Mouse (Mus musculus): Measurements from ENCODE around the gene Afap1.

Gene Afap1

GRCm38 (mm10) chr5:35893093-35893804 lies at the start of gene Afap1:
Gene Afap1, plus strand, starts transcription at chr5:35893319.
- peak; percentile 98 to 99 for DNase-seq (ENCODE audit: low spot score in 2 of 2)

- DNase-seq (ENCODE audit: low spot score in 2 of 2) = no peak
These were observed 41.6 kb upstream of the Afap1 start for GRCm38 (mm10) chr5:35851485-35851884.

GRCm38 (mm10) chr5:35853463-35853862 lies 39.7 kb upstream of the Afap1 start:
- no peak for DNase-seq (ENCODE audit: low spot score in 2 of 2)

DNA sequence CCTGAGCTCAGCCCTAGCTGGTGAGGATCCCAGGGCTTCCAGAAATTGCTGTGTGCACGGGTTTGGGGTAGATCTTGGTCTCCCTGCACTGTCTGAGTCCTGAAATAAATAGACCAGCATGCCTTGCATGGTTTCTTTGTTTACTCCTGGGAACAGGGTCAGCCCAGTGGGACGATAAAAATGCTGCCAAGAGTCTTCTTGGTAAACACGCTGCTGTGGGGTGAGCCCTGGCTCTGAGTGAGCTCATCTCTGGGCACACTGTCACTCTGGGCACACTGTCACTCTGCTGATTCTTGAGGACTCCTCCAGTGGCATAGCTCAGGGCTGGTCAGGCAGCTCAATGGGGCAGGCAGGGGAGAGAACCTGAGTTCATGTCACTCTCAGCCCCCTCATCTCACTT lies 36.9 kb upstream of the Afap1 start:
- no peak for DNase-seq (ENCODE audit: low spot score in 2 of 2)

DNA sequence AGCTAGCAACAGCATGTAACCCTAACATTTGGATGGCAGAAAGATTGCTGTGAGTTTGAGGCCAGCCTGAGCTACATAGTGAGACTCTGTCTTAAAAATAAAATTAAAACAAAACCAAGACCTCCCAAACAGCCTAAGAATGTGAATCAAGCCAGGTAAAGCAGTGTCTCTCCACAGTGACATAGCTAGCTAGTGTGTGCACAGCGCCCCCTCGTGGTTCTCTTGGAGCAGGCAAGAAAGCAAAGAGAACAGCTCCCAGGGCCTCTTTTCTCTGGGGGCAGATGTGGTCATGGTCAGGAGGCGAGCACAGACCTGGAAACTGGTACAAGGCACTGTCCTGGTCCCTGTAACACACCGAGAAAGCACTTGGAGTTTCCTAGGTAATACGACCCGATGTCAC lies 35.0 kb upstream of the Afap1 start:
- peak in 1 of 2 experiments; percentile 55 for DNase-seq (ENCODE audit: low spot score in 2 of 2)

GRCm38 (mm10) chr5:35861456-35861855 lies 31.7 kb upstream of the Afap1 start:
- no peak for DNase-seq (ENCODE audit: low spot score in 2 of 2)

- no peak for DNase-seq (ENCODE audit: low spot score in 2 of 2)
These were observed 23.1 kb upstream of the Afap1 start for GRCm38 (mm10) chr5:35869973-35870372.

DNA sequence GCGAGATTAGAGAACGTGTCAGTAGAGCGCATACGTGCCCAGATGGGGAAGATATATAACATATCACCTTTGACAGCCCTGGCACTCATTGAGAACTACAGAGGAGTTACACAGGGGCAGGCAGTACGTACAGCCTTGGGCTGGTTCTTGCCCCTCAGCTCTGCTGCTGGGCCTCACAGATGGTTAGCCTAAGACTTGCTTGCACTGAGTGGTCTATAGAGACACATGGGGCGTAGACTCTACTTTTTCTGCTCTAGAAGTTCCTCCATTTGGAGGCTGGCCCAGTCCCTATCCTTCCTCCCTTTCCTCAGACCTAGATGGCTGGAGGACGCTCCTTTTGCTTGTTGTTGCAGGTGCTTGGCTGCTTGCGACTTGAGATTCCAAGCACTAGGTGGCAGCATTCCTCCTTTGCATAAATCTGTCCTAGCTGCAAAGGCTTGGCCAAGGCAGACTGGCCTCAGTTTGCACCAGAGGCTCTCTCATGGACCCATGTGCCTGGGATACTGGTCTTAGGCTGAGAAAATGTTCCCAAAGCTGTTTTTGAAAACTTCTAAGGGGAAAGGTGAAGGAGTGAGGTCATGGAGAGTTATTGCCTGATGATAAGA lies 22.6 kb upstream of the Afap1 start:
- peak in 1 of 2 experiments; percentile 69 for DNase-seq (ENCODE audit: low spot score in 2 of 2)

DNA sequence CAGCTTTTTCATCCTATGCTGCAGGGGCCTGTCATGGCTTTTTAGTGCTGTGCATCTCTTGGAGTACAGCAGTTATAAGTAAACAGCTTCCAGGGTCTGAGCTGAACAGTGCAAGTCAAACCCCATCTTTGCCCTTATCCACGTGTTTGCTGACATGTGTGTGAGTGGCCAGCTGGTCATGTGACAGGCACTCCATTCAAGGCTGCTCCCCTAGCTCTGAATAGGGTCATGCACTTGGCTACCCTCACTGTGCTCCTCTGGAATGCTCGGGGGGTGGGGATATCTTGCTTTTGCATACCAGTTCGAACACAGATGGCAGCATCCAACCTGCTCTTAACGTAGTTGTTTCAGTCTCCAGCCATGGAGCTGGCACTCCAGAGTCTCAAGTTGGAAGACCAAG lies 19.7 kb upstream of the Afap1 start:
- no peak for DNase-seq (ENCODE audit: low spot score in 2 of 2)

DNA sequence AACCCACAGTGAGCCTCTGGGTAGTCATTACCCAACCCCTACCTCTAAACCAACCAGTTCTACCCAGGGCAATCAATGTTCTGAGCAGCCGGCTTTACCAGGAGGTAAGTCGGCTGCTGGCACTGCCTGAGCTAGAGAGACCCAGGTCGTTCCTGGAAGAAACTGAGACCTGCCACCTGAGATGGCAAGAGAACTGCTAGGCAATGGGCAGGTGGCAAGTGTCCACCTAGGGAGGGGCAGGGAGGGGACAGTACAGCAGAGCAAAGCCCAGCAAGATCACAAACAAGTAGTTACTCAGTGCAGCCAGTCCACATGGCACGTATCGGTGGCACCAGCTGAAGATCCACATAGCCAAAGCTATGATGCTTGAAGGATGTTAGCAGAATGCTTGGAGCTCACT lies 16.9 kb upstream of the Afap1 start:
- no peak for DNase-seq (ENCODE audit: low spot score in 2 of 2)

GRCm38 (mm10) chr5:35879199-35879598 lies 13.9 kb upstream of the Afap1 start:
- peak; percentile 43 to 67 for DNase-seq (ENCODE audit: low spot score in 2 of 2)

DNA sequence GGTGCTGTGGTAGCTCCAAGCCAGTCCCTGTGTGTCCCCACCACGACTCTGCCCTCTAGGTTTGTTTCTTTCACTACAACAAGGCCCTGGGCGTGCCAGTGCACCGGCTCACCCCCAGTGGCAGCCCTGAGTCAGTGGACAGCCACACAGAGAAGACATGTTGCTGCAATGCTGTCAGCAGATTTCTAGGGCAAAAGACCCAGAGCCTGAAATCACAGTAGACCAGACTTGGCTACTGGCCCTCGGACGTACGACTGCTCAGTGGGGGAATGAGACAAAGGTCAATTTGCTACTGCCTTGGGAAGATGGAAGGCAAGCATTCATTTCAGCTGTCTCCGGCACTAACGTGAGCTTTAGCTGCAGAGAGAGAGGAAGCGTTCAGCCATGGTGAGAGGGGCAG lies 10.7 kb upstream of the Afap1 start:
- no peak for DNase-seq (ENCODE audit: low spot score in 2 of 2)

GRCm38 (mm10) chr5:35884262-35884661 lies 8.9 kb upstream of the Afap1 start:
- peak in 1 of 2 experiments; percentile 41 for DNase-seq (ENCODE audit: low spot score in 2 of 2)

GRCm38 (mm10) chr5:35884689-35885088 lies 8.4 kb upstream of the Afap1 start:
- DNase-seq (ENCODE audit: low spot score in 2 of 2) = no peak

DNA sequence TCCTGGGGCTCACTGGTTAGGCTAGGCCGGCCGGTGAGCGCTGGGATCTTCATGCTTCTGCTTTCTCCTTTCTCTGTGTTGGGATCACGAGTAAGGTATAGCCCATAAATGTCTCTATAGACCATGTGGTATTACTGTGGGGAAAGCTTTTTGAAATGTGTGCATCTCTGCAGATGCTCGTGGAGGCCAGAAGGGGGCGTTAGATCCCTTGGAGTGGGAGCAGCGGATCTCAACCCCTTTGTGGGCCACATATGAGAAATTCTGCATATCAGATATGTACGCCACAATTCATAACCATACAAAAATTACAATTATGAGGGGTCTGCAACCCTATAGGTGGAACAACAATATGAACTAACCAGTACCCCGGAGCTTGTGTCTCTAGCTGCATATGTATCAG lies 4.2 kb upstream of the Afap1 start:
- DNase-seq (ENCODE audit: low spot score in 2 of 2) = no peak

DNA sequence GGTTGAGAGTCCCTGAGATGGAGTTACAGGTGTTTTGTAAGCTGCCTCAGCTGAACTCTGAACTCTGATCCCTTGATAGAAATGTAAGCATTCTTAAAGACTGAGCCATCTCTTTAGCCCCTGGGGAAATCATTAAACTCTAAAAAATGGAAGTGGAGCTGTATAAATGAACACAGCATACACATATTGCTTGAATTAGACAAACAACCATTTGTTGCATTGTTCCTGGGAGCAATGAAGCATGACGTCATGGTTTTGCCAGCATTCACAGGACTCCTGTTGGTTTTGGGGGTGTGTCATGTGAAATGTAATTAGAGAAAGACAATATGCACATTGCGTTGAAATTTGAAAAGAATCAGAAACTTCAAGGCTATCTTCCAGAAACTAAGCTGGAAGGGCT lies 3.5 kb upstream of the Afap1 start:
- DNase-seq (ENCODE audit: low spot score in 2 of 2) = no peak

DNA sequence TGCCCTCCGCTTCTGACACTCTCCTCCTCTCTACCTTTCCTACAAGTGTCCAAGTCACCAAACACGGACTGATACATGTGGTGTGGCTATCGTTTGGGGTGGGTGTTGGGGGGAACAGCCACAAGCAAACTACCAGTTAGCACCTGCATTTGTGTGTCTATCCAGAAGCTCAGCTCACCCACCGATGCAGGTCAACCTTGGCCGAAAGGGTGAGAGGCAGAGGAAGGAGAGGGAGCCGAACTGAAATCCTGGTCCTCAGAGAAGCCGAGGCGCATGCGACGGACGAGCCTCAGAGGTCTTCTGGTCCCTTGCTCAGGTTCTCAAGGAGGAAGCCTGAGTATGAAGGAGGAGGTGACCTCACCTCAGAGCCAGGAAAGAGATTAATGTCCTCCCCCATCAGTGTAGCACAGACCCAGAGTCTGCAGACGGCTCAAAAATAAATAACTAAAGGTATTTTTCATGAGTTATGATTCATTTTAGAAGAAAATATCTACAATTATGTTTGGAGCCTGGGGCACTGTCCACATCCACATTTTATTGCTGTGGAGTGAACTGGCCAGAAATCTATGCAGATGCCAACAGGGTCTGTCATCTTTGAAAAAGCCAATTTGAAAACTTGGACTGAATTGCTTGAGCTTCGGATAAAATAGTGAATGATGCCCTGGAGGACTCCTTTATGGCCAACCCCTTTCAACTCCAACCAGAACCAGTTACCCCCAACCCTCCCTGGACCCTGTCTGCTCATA lies 2.0 kb upstream of the Afap1 start:
- no peak for DNase-seq (ENCODE audit: low spot score in 2 of 2)

- no peak for DNase-seq (ENCODE audit: low spot score in 2 of 2)
These were observed 756 bp upstream of the Afap1 start for GRCm38 (mm10) chr5:35892363-35892762.

DNA sequence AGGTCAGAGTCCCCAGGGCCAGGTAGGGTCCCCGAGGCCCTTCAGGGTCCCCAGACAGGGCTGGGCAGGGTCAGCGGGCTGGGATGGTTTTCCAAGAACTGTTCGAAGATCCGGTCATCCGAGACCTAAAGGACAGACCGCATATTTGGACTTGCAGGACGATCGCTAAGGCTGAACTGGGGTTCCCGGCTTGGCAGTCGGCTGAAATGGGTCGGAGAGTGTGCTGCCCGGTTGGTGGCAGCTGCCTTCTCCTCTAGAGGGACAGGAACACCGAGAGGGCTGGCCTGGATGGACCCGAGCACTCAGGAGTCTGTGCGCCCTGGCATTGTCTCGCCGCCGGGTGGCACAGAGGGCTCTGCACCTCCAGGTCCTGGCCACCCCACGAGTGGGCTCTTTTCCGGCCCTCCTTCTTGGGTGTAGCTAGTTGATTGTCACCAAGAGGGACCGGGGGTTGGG lies 714 bp downstream of the Afap1 start:
- peak in 1 of 2 experiments; percentile 55 for DNase-seq (ENCODE audit: low spot score in 2 of 2)

DNA sequence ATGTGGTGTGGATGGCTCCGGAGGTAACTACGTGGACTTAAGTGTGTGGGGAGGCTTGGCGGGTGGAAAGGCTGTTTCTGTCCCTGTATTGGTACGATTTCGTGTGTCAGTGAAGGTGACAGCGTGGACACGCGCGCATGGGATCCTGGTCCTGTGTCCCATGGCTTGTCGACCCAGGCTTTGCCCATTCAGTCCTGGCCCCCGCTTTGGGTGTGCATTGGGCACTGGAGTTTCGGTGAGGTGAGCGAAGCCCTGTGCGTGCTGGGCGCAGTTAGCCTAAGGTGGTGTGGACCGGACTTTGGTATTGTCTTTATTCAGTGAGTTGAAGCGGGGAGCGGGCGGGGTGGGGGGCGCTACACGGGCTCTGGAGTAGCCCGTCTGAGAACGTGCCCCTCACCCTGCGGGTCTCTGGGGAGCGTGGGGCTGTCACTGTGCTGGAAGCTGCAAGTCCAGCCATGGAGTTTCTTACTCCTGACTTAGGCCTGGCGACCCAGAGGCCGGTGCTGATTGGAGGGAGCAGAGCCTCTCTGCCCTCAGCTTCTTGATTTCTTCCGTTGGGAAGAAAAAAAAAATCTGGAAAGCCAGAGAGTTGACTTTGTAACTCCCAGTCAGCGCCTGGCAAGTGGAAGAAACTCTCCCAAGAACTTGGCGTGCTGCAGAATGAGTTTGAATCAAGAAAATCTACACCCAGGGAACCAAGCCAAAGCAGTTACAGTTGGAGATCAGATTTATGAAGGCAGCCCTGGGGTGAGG lies 1.4 kb downstream of the Afap1 start:
- DNase-seq (ENCODE audit: low spot score in 2 of 2) = no peak

DNA sequence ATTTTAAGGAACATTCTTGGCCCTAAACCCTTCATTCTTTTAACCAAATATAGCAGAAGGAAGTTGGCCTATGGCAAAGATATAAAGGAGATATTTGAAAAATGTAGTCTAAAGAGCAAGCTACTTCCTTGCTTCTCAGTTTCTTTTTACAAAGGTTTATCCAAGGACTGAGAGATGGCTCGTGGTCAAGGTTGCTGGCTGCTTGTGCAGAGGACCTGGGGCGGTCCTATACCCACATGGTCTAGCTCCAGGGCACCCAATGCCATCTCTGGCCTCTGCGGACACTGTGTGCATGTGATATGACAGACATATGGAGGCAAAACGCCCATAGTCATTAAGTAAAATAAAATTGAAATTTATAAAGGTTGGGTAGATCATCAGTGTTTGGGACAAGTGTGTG lies 2.8 kb downstream of the Afap1 start:
- DNase-seq (ENCODE audit: low spot score in 2 of 2) = no peak

- DNase-seq (ENCODE audit: low spot score in 2 of 2) = no peak
These were observed 3.4 kb downstream of the Afap1 start for GRCm38 (mm10) chr5:35896556-35896955.

All from frontal cortex, postnatal 10 days (tissue).